Mouse (Mus musculus): ENCODE data around the gene Irak4.

Irak4 gene

DNA sequence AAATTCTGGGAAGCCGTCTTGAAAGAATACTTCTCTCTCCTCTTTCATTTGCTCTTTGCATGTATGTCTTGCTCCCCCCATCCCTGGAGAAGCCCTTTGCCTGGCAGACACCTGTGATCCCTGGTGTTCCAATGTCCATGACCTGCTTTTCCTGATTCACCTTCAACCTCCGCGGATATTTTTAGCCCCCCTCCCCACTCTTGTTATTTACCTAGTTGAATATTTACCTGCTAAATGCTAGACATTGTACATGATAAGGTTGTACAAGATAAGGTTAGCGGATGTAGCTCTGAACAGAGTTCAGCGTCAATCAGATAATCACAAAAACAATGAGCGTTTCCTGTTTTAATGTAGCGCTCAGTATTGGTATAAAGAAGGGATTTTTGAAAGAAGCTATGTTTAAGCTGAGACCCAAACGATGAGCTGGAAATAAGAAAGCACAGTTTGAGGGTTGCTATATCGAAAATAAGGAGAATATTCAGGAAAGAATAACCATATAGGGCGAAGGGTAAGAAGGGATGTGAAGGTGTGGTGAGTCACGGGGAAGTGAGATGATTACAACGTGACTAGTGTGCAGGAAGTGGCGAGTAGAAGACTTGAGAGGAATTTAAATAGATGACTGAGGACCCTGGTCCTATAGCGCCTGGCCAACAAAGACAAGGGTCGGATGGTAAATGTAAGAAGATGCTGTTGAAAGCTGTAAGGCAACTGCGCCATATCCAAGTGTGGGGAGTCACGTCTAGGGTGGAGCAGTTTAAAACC, 15.6 kb downstream of the Irak4 start:
- DNase-seq (ENCODE audit: low spot score in 2 of 2): no peak

DNA sequence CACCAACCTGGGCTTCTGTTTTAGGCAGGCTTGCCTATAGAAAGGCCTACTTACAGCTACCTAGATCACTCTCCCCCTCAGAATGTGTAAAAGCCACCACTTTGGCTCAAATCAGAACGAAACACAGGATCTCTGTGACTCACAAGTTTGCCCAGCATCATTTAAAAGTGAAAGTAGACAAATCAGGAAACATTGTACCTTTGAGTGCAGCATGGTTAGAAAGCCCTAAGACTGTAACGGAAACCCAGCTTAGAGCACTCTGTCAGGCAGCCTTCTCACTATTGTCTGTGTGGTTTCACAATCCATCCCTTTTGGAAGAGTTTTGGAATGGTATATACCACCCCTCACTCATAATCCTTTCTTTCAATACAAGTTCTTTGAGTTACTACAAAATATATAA, 21.5 kb downstream of the Irak4 start:
- DNase-seq (ENCODE audit: low spot score in 2 of 2): no peak

DNA sequence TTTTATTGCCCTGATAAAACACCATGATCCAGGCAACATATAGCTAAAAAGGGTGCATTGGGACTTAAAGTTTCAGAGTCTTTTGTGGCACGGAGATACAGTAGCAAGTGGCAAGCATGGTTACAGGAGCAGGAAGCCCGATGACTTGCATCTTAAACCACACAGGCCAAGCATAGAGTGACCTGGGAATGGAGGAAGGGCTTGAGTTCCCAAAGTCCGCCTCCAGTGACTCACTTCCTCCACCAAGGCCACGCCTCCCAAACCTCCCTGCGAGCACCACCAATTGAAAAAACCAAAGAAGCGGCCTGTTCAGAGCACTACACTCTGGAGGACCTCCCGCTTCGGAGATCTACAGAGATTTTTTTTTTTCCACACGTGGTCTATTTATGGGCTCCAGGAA, 22.4 kb downstream of the Irak4 start:
- no peak for DNase-seq (ENCODE audit: low spot score in 2 of 2)

DNA sequence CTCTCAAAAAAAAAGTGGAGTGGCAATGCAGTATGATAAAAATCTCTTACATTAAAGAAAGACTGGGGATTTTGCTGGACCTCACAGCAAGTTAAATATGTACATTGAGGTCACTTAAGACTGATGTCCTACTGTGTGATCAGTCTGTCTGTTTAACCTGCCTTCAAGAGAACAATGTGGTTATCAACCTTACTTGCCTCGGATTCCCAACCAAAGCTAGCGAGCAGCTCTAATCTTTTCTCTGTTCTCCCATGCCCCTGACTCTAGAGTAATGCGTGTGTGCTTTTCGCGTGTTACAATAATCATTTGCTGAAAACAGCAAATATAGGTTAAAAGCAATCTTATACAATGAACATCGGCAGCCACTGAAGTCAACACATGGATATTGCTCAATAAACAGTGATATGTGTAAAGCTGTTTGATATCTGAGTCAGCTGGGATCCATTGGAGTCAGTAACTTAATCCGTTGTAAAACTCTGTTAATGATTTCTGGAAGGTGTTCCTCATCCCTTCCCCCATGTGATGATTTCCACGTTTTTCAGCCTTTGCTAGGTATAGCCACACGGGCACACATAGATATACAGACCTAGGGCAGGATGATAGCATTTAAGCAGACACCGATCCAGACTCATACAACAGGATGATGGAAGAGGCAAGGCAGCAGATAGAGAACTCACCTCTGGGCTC, 25.2 kb downstream of the Irak4 start:
- DNase-seq (ENCODE audit: low spot score in 2 of 2): no peak

DNA sequence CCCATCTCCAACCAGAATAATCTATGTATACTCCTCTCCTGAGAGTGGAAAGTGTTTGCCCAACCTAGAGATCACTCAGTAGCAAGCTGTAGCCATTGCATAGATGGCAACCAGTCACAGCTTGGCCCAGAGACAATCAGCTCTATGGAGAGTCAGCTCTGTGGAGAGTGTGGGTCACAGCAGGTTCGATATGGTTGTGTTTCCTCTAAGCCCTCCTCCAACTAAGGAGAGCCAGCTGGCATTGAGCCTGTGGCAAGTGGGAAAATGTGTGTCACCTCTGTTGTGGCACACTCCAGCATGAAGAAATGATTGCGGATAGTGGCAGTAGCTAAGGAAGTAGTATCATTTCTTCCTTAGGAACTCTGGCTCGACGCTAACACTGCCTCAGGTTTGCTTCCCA, 28.1 kb downstream of the Irak4 start:
- DNase-seq (ENCODE audit: low spot score in 2 of 2): no peak

DNA sequence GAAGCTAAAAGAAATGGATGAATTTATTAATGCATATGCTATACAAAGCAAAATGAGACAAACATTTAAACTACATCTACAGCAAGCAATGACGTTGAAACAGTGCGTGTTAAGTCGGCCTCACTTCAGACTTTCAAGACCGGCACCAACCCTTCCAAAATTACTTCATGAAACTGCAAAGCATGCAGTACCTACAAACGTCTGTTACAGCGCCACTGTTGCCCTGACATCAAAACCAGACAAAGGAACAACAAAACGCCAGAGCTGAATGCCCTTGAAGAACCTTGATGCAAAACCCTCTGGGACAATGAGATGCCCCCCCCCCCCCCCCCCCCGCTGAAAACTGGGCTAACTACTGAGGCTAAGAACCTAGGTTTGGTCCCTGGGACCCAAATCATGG, 29.3 kb downstream of the Irak4 start:
- DNase-seq (ENCODE audit: low spot score in 2 of 2): no peak

DNA sequence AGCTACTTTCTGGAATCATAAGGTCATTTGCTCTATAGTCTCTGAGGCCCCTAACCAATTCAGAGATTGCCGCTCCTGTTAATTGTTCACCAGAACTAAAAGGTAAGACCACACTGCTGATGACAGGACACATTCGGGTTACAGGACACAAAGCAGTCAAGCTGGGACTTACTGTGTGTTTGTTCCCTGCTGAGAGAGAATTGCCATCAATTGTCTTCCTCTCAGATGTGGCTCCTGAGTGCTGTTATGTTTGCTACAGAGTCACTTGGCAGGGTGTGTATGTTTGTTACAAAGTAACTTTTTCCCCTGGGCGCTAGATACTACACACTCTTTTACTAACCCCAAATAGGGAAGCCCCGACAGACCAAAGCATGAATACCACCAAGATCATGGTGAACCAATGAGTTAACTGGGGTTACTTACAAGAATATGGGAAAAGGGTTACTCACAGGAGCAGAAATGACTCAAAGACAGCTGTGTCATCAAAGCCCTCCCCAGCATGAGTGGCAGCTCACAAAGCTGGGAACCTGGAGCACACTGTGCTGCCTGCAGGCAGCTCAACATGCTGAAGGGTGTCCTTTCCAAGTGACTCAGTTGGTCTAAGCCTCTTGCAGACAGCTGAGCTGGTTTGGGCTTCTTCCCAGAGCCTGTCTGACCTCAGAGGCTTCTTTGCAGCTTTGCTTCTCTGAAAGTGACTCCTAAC, 31.3 kb downstream of the Irak4 start:
- no peak for DNase-seq (ENCODE audit: low spot score in 2 of 2)

DNA sequence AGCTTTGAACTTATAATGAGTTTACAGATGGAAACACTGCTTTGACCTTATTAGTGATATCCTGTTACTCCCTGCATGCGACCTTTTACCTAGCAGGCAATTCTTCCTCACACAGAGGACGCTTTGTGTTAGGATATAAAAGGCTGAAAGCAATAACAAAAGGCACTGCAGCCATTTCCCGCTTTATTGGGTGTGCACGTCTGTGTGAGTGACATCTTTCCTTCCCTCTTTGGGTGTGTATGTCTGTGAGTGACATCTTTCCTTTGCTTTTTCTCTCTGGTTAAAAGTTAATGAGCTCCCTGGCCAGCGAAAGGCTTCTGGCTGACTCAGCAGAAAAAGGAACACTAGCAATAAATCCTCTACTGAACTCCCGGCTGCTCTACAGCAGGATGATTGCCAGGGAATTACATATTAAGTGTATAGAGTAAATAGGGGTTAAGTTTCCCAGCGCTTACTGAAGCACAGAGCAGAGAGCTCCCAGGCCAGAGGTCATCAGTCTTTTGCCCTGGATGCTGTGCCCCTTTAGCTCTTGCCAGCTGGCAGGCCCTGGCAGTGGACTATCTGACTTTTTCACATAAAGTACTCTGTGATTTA, 38.7 kb downstream of the Irak4 start:
- no peak for DNase-seq (ENCODE audit: low spot score in 2 of 2)

DNA sequence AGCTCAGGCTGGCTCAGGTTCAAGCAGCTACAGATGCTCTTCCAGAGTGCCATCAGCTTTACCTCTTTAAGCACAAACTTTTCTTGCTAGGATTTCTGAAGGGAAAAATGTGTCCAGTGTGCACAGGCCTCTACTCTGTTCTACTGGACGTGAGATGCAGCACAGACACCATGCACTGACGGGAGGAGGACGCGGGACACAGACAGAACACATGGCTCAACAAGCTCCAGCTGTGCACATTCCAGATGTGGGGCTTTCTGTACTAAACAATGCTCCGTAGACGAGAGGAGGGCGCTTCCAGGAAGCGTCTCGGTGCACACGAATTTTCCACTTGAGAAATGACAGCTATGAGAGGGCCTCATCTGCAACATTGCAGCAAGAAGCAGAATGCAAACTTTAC, 39.7 kb downstream of the Irak4 start:
- no peak for DNase-seq (ENCODE audit: low spot score in 2 of 2)

DNA sequence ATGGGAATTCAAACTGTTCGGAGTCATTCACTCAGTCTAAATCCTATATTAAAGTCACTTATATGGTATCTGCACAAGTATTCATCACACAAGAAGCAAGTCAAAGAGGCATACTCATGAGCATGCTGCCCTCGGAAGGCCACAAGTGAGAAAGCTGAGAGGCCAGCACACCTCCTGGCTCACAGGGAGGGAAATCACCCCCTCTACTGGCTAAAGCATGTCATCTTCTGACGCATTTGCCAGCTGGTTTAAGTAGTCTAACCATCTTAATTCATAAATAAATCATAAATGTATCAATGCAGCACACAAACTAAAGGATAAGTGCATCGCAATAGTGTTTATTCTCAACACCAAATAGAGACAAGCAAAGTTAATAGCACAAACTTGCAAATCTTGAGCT, 41.3 kb downstream of the Irak4 start:
- DNase-seq (ENCODE audit: low spot score in 2 of 2): no peak

DNA sequence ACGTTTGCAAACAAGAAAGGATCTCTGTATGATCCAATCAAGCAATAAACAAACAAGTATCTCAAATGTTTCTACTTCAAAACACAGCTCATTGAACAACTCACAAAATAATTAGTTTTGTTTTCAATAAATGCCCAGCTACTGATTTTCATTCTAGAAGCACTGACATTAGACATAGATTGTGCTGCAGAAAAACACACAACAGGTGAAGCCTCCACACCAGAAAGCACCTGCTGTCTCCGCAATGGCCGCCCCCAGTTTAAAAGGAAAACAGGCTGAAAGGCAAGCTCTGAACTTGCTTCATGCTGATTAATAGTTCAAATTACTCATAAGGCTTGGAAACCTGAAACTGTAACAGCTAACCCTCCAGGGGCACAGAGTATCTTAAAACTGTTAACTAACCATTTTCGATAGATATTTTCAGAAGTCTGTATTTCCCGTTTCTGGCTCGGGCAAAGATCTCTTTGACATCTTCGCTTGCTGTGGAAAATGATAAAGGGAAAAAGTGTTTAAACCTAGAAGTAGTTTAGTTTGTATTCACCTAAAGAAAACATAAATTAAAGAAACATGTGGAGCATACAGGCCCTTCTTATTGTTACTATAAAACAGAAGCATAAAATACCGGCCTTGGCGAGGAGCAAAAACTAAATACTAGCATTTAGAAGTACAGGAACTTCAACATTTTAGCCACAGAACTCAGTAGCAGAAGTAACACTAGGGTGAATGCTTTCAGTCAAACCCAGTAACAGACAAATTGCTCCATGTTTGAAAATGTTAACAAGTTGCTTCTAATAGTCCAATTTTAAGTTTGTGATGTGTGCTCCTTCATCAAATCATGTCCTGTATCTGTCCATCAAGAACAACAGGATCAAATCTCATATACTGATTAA, 44.6 kb downstream of the Irak4 start:
- no peak for DNase-seq (ENCODE audit: low spot score in 2 of 2)

DNA sequence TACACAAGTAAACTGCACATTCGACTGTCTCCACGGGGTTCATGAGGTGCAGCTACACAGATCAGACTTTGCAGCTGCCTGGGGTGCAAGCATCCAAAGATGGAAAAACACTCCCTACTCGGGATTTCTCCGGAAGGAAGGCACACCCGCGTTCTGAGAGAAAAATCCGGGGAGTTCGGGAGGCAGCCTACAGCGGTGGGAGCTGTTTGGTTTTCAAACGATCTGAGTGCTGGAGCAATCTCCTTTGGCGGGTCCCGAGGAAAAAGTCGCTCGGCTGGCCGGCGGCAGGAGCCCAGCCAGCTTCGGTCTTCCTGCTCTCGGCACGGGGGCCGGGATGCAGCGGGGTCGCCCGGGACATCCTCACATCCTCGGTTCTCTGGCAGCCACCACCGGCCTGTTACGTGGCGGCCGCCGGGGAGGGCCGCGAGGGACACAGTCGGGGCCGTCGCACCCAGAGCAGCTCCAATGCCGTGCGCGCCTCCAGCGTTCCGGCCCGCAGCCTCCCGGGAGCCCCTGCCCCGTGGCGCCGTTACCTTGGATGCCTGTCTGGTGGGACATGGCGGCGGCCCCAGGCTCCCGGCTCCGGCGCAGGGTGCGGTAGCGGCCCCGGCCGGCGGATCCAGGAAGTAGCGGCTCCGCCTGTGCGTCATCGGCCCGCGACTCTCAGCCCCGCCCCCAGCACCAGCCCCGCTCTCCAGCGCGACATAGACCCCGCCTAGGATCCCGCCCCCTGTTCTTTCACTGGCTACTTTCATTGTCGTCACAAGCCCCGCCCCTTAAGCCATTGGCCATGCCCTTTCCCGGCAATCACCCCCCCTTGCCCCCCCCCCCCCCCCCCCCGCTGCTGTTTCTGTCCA, 46.0 kb downstream of the Irak4 start, which contains the start of gene Twf1:
Gene Twf1, minus strand, starts transcription at position 671 of the 857 bp plus-strand sequence.
- DNase-seq (ENCODE audit: low spot score in 2 of 2): peak; percentile 94 to 99

DNA sequence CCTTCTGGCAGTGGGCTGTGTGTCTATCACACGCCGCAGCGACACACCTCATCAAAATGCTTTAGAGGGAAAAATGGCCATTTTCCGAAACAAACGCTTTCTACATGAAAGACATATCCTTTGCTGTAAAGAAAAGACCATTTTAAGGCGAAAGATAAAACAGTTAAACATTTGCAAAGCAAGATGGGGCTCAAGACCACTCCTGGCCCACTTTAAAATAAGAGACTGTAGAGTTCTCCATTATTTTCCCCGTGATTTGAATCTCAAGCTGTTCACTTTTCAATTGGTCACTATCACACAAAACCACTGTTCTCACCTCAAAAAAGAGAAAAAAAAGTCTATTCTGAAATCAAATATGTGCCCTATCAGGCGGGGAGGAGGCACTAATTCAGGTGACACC, 46.6 kb downstream of the Irak4 start:
- DNase-seq (ENCODE audit: low spot score in 2 of 2): no peak

DNA sequence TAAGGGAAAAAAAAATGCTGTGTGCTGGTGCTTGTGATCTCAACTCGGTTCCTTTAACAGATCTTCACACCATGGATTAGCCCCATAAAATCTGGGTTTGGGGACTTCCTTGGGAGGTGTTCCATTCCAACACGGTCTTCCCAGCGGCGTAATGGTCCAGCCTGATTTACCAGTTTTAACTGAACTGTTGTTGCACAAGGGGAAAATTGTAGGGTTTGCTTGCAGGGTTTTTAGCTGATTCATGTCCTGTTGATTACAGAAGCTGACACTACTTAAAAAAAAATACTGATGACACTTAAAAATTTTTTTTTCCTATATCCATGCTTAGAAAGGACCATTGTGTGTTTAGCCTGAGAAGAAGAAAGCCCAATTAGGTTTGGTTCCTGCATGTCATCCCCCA, 47.9 kb downstream of the Irak4 start:
- no peak for DNase-seq (ENCODE audit: low spot score in 2 of 2)

DNA sequence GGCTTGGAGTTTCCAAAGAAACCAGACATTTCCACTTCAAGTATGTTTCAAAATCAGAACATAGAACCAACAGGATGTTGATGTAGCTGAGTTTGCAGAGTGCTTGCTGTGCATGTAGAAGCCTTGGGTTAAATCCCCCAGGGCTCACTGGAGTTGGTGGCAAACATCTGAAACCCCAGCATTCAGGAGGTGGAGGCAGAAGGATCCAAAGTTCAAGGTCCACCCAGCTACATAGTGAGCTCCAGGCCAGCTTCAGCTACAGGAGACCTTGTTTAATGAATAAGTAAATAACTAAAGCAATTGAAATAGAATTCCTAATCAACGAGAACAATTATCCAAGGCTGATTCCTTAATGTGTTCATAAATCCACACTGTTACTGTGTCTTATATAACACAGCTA, 50.1 kb downstream of the Irak4 start:
- no peak for DNase-seq (ENCODE audit: low spot score in 2 of 2)

DNA sequence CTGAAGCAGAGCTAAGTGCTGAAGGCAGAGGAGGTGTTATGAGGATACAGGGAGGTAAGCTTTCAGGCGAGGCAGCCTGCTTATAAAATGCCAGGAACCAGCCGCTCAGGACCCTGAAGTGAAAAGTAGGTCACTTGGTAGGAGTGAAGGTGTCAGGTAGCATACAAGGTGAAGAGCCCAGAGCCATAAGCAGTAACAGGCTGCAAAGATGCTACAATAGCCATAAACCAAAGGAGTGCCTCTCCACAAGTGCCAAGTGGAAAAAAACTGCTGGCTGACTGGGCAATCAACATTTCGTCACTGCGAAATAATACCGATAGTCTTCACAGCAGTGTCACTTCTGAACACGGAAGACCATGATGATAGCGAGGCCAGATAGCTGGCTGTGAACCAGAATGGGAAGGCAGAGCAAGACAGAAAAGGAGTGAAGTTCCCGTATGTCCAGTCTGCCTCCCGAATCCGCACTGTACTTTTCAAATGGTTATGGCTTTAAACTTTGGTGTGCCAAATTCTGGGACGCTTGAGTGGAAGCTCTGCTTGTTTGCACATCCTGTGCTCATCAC, 56.8 kb downstream of the Irak4 start:
- DNase-seq (ENCODE audit: low spot score in 2 of 2): no peak

DNA sequence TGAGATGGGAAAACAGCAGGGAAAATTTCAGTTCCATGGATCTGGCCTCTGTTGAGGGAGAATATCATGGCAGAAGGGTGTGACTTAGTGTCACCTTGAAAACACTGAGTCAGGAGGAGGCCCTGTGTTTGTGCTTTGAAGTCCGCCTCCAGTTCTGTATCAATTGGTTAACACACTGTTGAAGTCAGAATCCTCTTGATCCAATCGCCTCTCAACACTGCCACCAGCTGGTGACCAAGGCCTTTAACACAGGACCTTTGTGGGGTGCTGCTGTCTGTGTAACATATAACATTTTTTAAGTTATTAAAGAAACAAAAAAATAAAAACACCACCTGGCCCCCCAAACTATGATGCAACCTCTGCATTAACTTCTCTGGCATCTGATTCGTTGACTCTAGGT, 57.9 kb downstream of the Irak4 start:
- peak in 1 of 2 experiments; percentile 68 for DNase-seq (ENCODE audit: low spot score in 2 of 2)

DNA sequence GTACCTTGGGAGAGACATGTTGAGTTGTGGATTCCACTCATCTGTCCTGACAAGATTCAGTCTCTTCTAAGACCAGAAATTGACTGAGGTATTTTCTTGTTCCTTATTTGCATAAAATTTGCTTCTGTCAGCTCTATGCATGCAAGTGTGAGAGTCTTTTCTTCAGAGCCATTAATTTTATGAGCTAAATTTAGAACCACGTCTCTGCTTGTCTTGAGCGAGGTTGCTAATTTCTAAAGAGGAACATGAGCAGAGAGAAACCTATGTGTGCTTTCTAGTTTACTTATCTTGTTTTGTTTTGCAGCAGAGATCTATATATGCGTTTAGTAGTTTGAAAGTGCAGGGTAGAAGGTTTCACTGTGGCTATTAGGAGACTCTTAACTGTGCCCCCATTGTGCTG, 59.0 kb downstream of the Irak4 start:
- DNase-seq (ENCODE audit: low spot score in 2 of 2): no peak

DNA sequence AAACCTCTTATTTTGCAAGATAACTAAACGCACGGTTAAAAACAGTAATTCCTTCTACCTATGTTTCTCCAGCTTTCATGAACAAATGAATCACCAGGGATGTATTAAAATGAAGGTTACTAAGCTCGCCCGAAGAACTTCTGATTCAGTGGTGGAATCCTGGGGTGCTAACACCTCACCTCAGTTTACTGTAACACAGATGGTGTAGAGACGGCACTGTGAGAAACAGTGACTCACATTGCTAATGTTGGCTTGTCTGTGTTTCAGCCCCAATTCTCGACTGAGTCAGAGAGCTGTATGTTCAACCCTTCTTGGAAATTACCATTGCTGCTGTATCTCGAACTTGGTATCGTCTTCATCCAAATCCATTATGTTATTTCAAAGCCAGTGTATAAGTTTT, 64.3 kb downstream of the Irak4 start:
- no peak for DNase-seq (ENCODE audit: low spot score in 2 of 2)

DNA sequence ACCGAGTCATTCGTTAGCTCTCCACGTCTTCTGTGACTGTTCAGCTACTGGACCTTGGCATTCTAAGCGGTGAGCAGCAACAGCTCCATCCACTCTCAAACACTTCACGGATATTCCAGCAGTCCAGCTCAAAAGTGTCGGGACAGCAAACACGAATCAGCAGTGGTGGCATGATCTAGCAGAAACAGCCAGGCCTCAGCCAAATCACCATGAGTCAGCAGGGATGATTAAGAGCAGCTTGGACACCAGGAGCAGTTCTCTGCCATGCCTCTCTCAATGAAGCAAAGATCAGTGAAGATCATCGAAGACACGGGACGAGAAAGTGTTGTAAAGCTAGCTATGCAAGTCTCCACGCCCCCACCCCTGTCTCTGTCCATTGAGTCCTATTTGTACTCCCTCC, 72.6 kb downstream of the Irak4 start:
- no peak for DNase-seq (ENCODE audit: low spot score in 2 of 2)

Data from spleen, postnatal 10 days (tissue).